ENCODE assay signal across 21 mouse cellular contexts in the genomic region with DNA sequence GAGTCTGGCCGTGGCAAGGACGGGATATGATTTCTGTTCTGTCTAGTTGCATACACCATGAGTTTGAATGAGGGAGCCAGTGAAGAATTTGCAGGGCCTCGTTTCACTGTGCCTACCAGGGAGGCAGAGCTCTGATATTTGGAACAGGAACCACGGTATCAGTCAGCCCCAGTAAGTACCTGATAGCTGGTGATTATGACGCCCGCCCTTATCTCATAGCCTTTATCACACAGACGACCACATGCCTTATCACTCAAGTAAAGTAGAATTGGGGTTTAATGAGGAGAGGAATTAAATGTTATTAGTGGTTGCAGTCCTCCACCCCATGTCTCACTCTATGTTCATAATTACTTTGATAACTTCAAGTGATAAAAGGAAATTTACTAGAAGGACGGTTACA. TPM values are rescaled to one million over a fixed set of nuclear protein-coding genes. Genes with fewer than 3 reads are reported as not detected.
DNase-seq lines count a peak whose midpoint lies in the region; ATAC-seq and TF ChIP-seq lines count a peak whose summit lies in the region.
"Had no signal": no experiment of that assay in that cellular context is flagged by ENCODE, and none has a peak within 500 bp of the region (broad histone marks: within the 10 kb centered on the region; RNA-seq: fewer than 3 reads in every experiment).

No protein-coding gene starts in this region.

- no peaks in the 10 kb centered on the region for H3K9me3 ChIP-seq in liver, embryonic 12.5 days (replicated peaks)
- H3K9me3 ChIP-seq: embryonic facial prominence, embryonic 10.5 days; forebrain, embryonic 15.5 days; heart, embryonic 12.5 days; limb, embryonic 10.5 days had no signal

- no peaks in the 10 kb centered on the region for H3K36me3 ChIP-seq in spleen, adult 2 months (ENCODE audit: control insufficient read depth, insufficient read depth, low read length)
- no peaks in the 10 kb centered on the region for H3K36me3 ChIP-seq in liver, embryonic 12.5 days
- H3K36me3 ChIP-seq: embryonic facial prominence, embryonic 10.5 days; forebrain, embryonic 15.5 days; heart, embryonic 12.5 days; limb, embryonic 10.5 days had no signal

- TF ChIP-seq POLR2A in spleen, adult 2 months (IDR thresholded peaks at IDR 0.05; ENCODE audit: low read depth, low read length), result no peak

- TF ChIP-seq CTCF in spleen, adult 2 months (IDR thresholded peaks at IDR 0.05; ENCODE audit: extremely low read depth, insufficient read depth, insufficient read length, insufficient replicate concordance), result no peak

- peak overlapping the region; percentile 58 for H3K27ac ChIP-seq in spleen, adult 2 months (ENCODE audit: insufficient read depth, low read length)
- peak overlapping the region; percentile 61 for H3K27ac ChIP-seq in liver, embryonic 12.5 days
- H3K27ac ChIP-seq: embryonic facial prominence, embryonic 10.5 days; forebrain, embryonic 15.5 days; gastrocnemius, adult 2 months; hindbrain, postnatal 0 days; limb, embryonic 10.5 days had no signal

- 0 out of 2 replicates have a peak overlapping the region, but pooled peaks have one; percentile 3 for H3K9ac ChIP-seq in liver, embryonic 12.5 days
- H3K9ac ChIP-seq: forebrain, embryonic 15.5 days; heart, embryonic 12.5 days had no signal

- DNase-seq in spleen, adult 2 months (ENCODE audit: low read depth in 1 of 2, low spot score in 2 of 2), result no peak
- no peak for DNase-seq in spleen, adult 12 weeks (ENCODE audit: low spot score)
- DNase-seq in c-Kit-positive CD71-positive TER-119-positive erythroid progenitor cells, embryonic 14.5 days (ENCODE audit: low spot score), result peak; percentile 71
- no peak for DNase-seq in cerebellum, postnatal 4 days (ENCODE audit: low spot score in 2 of 2)
- no peak for DNase-seq in embryo, embryonic 11 days
- no peak for DNase-seq in ovary, adult 18-20 months (ENCODE audit: low spot score)
- DNase-seq: cerebellum, postnatal 14 days; gastrocnemius, adult 2 months; kidney, adult 9 months; kidney, postnatal 4 days; lung, adult 2 months; lung, postnatal 36 days; thymus, postnatal 4 days had no signal

- no peaks in the 10 kb centered on the region for H3K4me1 ChIP-seq in spleen, adult 2 months (ENCODE audit: control insufficient read depth, insufficient read depth, insufficient read length)
- H3K4me1 ChIP-seq in liver, embryonic 12.5 days, result peaks cover 63% of the 10 kb centered on the region
- H3K4me1 ChIP-seq: embryonic facial prominence, embryonic 10.5 days; forebrain, embryonic 15.5 days had no signal

- H3K4me2 ChIP-seq in liver, embryonic 12.5 days, result peak overlapping the region; percentile 57
- H3K4me2 ChIP-seq: forebrain, embryonic 15.5 days; heart, embryonic 12.5 days had no signal

- peak; percentile 96 for ATAC-seq in liver, embryonic 12.5 days
- peak; percentile 88 for ATAC-seq in megakaryocyte-erythroid progenitor cell, adult 5-6 weeks (replicated peaks; ENCODE audit: low FRiP score, low TSS enrichment, poor library complexity, severe bottlenecking)
- ATAC-seq: forebrain, embryonic 15.5 days; hindbrain, postnatal 0 days had no signal

- WGBS in spleen, adult 2 months, result 61% methylated on average over 8 of the region's 8 CpGs
- WGBS in liver, embryonic 12.5 days (ENCODE audit: insufficient replicate concordance), result 17% methylated on average over 8 of the region's 8 CpGs

- no peak overlapping the region for H3K4me3 ChIP-seq in spleen, adult 2 months (ENCODE audit: extremely low read depth, insufficient read depth, insufficient read length)
- no peak overlapping the region for H3K4me3 ChIP-seq in liver, embryonic 12.5 days
- H3K4me3 ChIP-seq: embryonic facial prominence, embryonic 10.5 days; erythroblast, embryonic 14.5 days; forebrain, embryonic 15.5 days; gastrocnemius, adult 2 months; heart, embryonic 12.5 days; limb, embryonic 10.5 days had no signal

- no peaks in the 10 kb centered on the region for H3K27me3 ChIP-seq in spleen, adult 2 months (ENCODE audit: control insufficient read depth, insufficient read depth, low read length)
- H3K27me3 ChIP-seq in liver, embryonic 12.5 days (replicated peaks), result 0 out of 2 replicates have a peak, but pooled peaks cover 12% of the 10 kb centered on the region
- H3K27me3 ChIP-seq: forebrain, embryonic 15.5 days; heart, embryonic 12.5 days had no signal

RNA-seq across cellular contexts. Expression of a gene that starts 49.6 kb away (rescaled TPM):
- 309 and 372 TPM in 2 replicates for polyA plus RNA-seq in spleen, adult 2 months (2012; rRNA removed)
- polyA plus RNA-seq in liver, embryonic 12.5 days (2016; fragmentation: Nextera tagmentation; extraction: Ambion mirVana), result 234 and 237 TPM in 2 replicates
- 184 and 235 TPM in 2 replicates for total RNA-seq in megakaryocyte-erythroid progenitor cell, adult 5-6 weeks (2014; fragmentation: Nextera tagmentation)
- total RNA-seq in megakaryocyte-erythroid progenitor cell, adult 5-6 weeks (2017), result 106 and 168 TPM in 2 replicates

RNA-seq across cellular contexts. Expression of a gene that starts 49.7 kb away (rescaled TPM):
- polyA plus RNA-seq in spleen, adult 2 months (2012; rRNA removed), result 17.9 and 23.4 TPM in 2 replicates
- 18.8 and 22.0 TPM in 2 replicates for polyA plus RNA-seq in liver, embryonic 12.5 days (2016; fragmentation: Nextera tagmentation; extraction: Ambion mirVana)
- 25.5 and 28.5 TPM in 2 replicates for total RNA-seq in megakaryocyte-erythroid progenitor cell, adult 5-6 weeks (2014; fragmentation: Nextera tagmentation)
- total RNA-seq in megakaryocyte-erythroid progenitor cell, adult 5-6 weeks (2017), result 16.9 and 18.6 TPM in 2 replicates
